Mouse (Mus musculus) megakaryocyte, embryonic 14.5 days (primary cell): ENCODE measurements around the gene B4galnt4. TPM values are rescaled to one million over a fixed set of nuclear protein-coding genes. Genes with fewer than 3 reads are reported as not detected.

ENCODE experiments used
- H3K27me3 ChIP-seq: replicated peaks from 2 replicates; pipeline ENCODE3; 2012; ENCODE audit warnings: inconsistent platforms
- H3K36me3 ChIP-seq: replicated peaks from 2 replicates; pipeline ENCODE3; 2012; ENCODE audit warnings: low read length, inconsistent platforms, mixed read lengths
- H3K4me1 ChIP-seq: 2 replicates; pipeline ENCODE4 v1.6.1; 2012; ENCODE audit warnings: inconsistent platforms
- H3K4me3 ChIP-seq: replicated peaks from 2 replicates; pipeline ENCODE3; 2012; ENCODE audit warnings: moderate library complexity, mild to moderate bottlenecking, inconsistent platforms
- H3K9me3 ChIP-seq: 2 replicates; pipeline ENCODE4 v1.6.1; 2012; ENCODE audit warnings: inconsistent platforms
- FLI1 ChIP-seq: IDR thresholded peaks from 2 replicates; pipeline ENCODE4 v1.6.1; 2012; ENCODE audit warnings: low read length, inconsistent platforms, mixed read lengths
- GATA1 ChIP-seq: IDR thresholded peaks from 3 replicates; pipeline ENCODE4 v1.6.1; 2012; ENCODE audit warnings: mixed read lengths, low read length, inconsistent platforms, borderline replicate concordance
- polyA plus RNA-seq: library from polyadenylated mRNA; stranded (reverse); fragments of >175 nt; gene quantifications from 2 replicates; pipeline ENCODE4 v1.2.3, GENCODE M21; 2012; ENCODE audit warnings: low replicate concordance; ENCODE audit not compliant: insufficient read depth

B4galnt4 gene
- polyA plus RNA-seq, 1 experiment, result 17.3 TPM

DNA sequence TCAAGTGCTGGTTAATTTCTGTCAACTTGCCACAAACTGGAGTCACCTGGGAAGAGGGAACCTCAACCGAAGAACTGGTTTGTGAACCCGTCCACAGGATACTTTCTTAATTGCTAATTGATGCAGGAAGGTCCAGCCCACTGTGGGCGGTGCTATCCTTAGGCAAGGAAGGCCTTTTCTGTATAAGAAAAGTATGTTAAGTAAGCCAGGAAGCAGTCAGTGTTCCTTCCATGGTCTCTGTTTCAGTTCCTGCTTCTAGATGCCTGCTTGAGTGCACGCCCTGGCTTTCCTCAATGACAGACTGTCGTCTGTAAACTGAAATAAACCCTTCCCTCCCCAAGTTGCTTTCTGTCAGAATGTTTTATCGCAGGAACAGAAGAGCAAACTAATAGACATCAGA lies 3.9 kb upstream of the B4galnt4 start:
- Histone ChIP-seq H3K4me3 (no peak overlapping the region), H3K9me3 (peaks cover 12% of the 10 kb centered on the region), H3K4me1 (peaks cover 68% of the 10 kb centered on the region), H3K27me3 (peaks cover 21% of the 10 kb centered on the region), H3K36me3 (peaks cover 4% of the 10 kb centered on the region)
- TF ChIP-seq FLI1, result no peak
- TF ChIP-seq GATA1, result no peak

DNA sequence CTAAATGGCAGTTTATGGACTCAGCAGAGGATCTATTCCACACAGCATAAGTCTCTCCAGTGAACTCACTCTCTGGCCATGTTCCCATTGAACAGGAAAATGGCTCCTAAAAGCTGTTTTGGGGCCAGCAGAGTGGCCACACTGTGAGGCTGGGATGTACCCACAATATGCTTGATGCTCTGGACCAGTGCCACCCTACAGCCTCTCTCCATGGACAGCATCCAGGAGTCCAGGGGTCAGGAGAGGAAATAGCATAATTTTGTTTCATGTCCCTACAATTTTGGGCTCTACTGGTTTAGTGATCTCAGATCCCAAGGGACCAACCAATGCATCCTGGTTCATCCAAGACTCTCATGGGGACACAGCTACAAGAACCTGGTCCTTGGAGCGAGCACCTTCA lies 3.4 kb upstream of the B4galnt4 start:
- H3K9me3 ChIP-seq, result peaks cover 12% of the 10 kb centered on the region
- H3K4me1 ChIP-seq, result peaks cover 70% of the 10 kb centered on the region
- H3K36me3 ChIP-seq, result peaks cover 4% of the 10 kb centered on the region
- no peak overlapping the region for H3K4me3 ChIP-seq
- TF ChIP-seq FLI1 (no peak), GATA1 (no peak)
- H3K27me3 ChIP-seq, result peaks cover 21% of the 10 kb centered on the region

DNA sequence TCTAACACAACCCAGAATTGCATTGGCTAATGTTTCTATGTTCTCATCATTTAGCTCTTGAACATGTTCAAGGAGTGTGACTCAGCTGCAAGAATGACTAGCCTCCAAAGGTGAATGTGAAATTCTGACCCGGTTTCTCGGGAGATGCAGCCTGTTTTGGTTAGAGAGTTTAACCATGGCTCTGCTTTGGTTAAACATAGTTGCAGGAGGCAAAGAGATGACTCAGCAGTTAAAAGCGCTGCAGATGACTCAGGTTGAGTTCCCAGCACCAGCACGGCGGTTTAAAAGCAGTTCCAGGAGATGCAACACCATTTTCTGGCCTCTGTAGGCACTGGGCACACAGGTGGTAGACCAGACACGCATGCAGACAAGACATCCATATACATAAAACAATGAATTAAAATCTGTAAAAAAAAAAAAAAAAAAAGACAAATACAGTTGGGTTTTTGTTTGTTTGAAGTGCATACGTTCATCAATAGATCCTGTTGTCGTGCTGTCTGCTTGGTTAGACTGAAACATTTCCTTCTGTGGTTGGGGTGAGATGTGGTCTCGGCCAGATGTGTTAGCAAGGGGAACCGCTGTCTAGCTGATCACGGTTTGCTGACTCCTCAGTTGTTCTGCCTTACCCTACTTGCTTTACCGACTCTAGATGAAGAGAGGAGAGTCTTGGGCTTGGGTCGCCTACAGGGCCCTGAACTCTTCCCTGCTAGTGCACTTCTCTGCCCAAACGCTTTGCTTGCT lies 2.1 kb upstream of the B4galnt4 start:
- Histone ChIP-seq H3K4me3 (no peak overlapping the region), H3K27me3 (peaks cover 21% of the 10 kb centered on the region)
- TF ChIP-seq FLI1 (no peak), GATA1 (no peak)

DNA sequence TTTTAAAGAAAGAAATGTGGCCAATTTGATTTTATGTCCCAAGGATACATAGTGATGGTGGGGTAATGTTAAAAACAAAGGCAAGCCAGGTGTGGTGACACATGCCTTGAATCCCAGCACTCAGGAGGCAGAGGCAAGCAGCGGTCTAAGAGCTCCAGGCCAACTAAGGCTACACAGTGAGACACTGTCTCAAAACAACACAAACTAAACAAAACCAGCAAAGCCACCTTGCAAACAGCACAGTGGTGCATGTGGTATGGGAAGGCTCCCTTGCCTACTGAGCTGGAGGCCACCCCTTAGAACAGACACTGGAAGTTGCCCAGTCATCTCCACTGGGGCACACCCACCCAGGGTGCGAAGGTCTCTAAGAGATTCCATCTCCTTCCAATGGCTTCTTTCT lies 975 bp upstream of the B4galnt4 start:
- peaks cover 18% of the 10 kb centered on the region for H3K27me3 ChIP-seq

More for the DNA sequence above, 2.1 kb upstream of the B4galnt4 start:
- Histone ChIP-seq H3K4me1 (peaks cover 77% of the 10 kb centered on the region), H3K36me3 (peaks cover 4% of the 10 kb centered on the region), H3K9me3 (peaks cover 12% of the 10 kb centered on the region)

DNA sequence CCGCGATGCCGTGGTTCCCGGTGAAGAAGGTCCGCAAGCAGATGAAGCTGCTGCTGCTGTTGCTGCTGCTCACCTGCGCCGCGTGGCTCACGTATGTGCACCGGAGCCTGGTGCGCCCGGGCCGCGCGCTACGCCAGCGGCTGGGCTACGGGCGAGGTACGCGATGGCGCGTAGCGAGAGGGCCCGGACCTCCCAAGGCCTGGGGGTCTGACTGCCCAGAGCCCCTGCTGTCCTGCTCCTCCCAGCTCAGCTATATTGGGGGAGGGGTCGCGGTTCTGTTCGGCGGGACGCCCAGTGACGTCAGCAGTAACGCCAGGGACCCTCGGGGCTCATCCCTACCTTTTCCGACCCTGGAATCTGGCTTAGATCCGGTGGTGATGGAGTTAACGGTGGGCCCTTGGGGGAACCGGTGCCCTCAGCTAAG lies 377 bp downstream of the B4galnt4 start:
- no peaks in the 10 kb centered on the region for H3K36me3 ChIP-seq
- peak overlapping the region; percentile 92 for H3K4me3 ChIP-seq
- TF ChIP-seq GATA1 (no peak), FLI1 (no peak)
- 0 out of 2 replicates have a peak, but pooled peaks cover 3% of the 10 kb centered on the region for H3K9me3 ChIP-seq
- peaks cover 25% of the 10 kb centered on the region for H3K27me3 ChIP-seq
- H3K4me1 ChIP-seq, result peaks cover 94% of the 10 kb centered on the region

More for the DNA sequence above, 975 bp upstream of the B4galnt4 start:
- Histone ChIP-seq H3K9me3 (peaks cover 12% of the 10 kb centered on the region), H3K4me1 (peaks cover 82% of the 10 kb centered on the region), H3K36me3 (peaks cover 4% of the 10 kb centered on the region), H3K4me3 (peak overlapping the region; percentile 92)
- TF ChIP-seq GATA1 (no peak), FLI1 (no peak)

DNA sequence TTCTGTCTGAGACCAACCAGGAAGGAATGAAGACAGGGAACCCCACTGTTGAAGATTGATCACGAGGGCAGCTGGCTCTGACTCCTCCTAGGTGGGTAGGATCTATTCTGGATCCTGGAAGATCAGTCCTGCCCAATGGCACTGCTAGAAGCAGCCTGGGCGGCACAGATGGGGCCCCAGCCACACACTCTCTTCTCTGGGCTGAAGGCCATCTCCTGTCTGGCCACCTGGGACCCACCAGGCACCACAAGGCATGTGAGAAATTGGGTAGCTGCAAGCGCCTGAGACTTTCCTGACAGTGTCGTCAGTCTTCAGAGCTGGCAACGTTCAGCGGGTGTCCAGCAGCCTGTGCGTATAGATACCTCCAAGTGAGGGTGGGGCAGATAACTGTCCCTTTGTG lies 1.6 kb downstream of the B4galnt4 start:
- Histone ChIP-seq H3K4me3 (no peak overlapping the region), H3K9me3 (no peaks in the 10 kb centered on the region), H3K4me1 (peaks cover 87% of the 10 kb centered on the region), H3K27me3 (peaks cover 32% of the 10 kb centered on the region), H3K36me3 (no peaks in the 10 kb centered on the region)
- TF ChIP-seq GATA1, result no peak
- no peak for TF ChIP-seq FLI1

DNA sequence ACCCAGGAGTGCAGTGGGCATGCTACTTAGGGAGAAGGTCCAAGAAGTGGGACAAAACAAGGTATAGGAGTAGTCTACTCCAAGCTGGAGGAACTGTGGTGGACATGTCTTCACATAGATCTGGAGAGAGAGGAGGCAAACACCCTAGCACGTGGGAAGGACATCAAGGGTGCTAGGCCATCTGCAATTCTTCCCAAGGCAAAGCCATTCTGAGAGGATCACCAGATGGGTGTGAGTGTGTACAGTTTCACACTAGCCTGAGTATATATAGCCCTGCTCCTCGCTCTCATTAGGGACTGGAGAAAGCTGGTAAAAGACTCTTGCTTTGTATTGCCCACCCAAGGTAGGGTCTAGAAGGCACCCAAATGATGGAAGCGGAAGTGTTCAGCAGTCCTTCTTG lies 2.4 kb downstream of the B4galnt4 start:
- H3K4me1 ChIP-seq, result peaks cover 88% of the 10 kb centered on the region
- no peaks in the 10 kb centered on the region for H3K9me3 ChIP-seq
- H3K27me3 ChIP-seq, result peaks cover 40% of the 10 kb centered on the region
- peak overlapping the region; percentile 79 for H3K4me3 ChIP-seq
- no peak for TF ChIP-seq FLI1
- no peaks in the 10 kb centered on the region for H3K36me3 ChIP-seq

DNA sequence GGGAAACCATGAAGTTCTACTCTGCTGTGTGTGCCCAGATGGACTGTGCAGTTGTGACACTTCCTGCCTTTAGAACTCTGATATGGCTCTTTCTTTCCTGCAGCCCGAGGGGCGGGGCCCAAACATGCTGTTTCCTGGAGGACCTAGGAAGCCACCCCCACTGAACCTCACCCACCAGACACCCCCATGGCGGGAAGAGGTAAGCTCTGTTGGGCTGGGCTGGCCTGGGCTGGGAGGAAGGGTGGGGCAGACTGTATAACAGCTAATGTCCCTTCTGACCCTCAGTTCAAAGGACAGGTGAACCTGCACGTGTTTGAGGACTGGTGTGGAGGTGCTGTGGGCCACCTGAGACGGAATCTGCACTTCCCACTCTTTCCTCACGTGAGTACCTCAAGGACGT lies 3.3 kb downstream of the B4galnt4 start:
- peak overlapping the region; percentile 79 for H3K4me3 ChIP-seq
- H3K4me1 ChIP-seq, result peaks cover 79% of the 10 kb centered on the region
- H3K36me3 ChIP-seq, result no peaks in the 10 kb centered on the region
- peaks cover 46% of the 10 kb centered on the region for H3K27me3 ChIP-seq
- TF ChIP-seq GATA1, result no peak
- no peak for TF ChIP-seq FLI1
- no peaks in the 10 kb centered on the region for H3K9me3 ChIP-seq

DNA sequence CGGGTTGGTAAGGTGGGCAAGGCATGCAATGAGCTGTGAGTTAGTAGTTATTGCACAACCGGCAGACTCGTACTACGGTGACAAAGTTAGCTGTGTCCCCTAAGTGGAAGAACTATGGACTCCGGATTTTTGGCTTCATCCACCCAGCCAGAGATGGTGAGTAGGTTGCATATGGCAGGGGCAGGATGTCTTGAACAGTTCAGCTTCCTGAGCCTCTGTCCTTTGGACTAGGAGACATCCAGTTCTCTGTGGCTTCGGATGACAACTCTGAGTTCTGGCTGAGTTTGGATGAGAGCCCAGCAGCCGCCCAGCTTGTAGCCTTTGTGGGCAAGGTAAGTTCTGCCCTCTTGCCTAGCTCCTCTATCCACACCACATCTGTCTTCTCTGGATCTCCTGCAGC lies 3.7 kb downstream of the B4galnt4 start:
- TF ChIP-seq GATA1 (no peak), FLI1 (no peak)
- H3K27me3 ChIP-seq, result peaks cover 48% of the 10 kb centered on the region
- H3K9me3 ChIP-seq, result no peaks in the 10 kb centered on the region
- H3K36me3 ChIP-seq, result no peaks in the 10 kb centered on the region
- H3K4me3 ChIP-seq, result peak overlapping the region; percentile 60
- peaks cover 76% of the 10 kb centered on the region for H3K4me1 ChIP-seq

DNA sequence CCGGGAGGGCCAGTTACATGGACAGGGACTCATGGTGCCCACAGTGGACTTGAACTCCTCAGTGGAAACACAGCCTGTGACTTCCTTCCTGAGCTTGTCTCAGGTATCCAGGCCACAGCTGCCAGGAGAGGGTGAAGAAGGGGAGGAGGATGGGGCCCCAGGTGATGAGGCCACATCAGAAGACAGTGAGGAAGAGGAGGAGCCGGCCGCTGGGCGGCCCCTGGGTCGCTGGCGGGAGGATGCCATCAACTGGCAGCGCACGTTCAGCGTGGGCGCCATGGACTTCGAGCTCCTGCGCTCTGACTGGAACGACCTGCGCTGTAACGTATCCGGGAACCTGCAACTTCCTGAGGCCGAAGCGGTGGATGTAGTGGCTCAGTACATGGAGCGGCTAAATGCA lies 7.4 kb downstream of the B4galnt4 start:
- Histone ChIP-seq H3K36me3 (no peaks in the 10 kb centered on the region), H3K9me3 (no peaks in the 10 kb centered on the region), H3K27me3 (peaks cover 51% of the 10 kb centered on the region), H3K4me1 (peaks cover 69% of the 10 kb centered on the region), H3K4me3 (no peak overlapping the region)
- TF ChIP-seq GATA1, result no peak
- TF ChIP-seq FLI1, result no peak
